Mouse (Mus musculus) midbrain, embryonic 12.5 days (tissue): Measurements from ENCODE around the gene Fbrsl1. TPM values are rescaled to one million over a fixed set of nuclear protein-coding genes. Genes with fewer than 3 reads are reported as not detected.

Source experiments
- ATAC-seq: fragments of 200-750 bp; cut with Nextera tagmentation; 2 replicates; pipeline ENCODE4 v1.8.0; 2017; ENCODE audit warnings: low read depth, moderate TSS enrichment, moderate library complexity; ENCODE audit not compliant: low FRiP score
- H3K27ac ChIP-seq: fragments of 300-500 bp; sonication (generic); replicated peaks from 2 replicates; pipeline ENCODE4 v1.5.1; 2016; ENCODE audit warnings: mild to moderate bottlenecking
- H3K27me3 ChIP-seq: fragments of 300-500 bp; sonication (generic); 2 replicates; pipeline ENCODE4 v1.6.1; 2016; ENCODE audit warnings: mild to moderate bottlenecking
- H3K36me3 ChIP-seq: fragments of 300-500 bp; sonication (generic); 2 replicates; pipeline ENCODE4 v1.6.1; 2016
- H3K4me1 ChIP-seq: fragments of 300-500 bp; sonication (generic); 2 replicates; pipeline ENCODE4 v1.6.1; 2016
- H3K4me2 ChIP-seq: fragments of 300-500 bp; sonication (generic); replicated peaks from 2 replicates; pipeline ENCODE4 v1.6.1; 2016; ENCODE audit warnings: mild to moderate bottlenecking, moderate library complexity
- H3K4me3 ChIP-seq: fragments of 300-500 bp; sonication (generic); 2 replicates; pipeline ENCODE4 v1.5.1; 2016; ENCODE audit warnings: mild to moderate bottlenecking
- H3K9ac ChIP-seq: fragments of 300-500 bp; sonication (generic); replicated peaks from 2 replicates; pipeline ENCODE4 v1.6.1; 2016; ENCODE audit warnings: mild to moderate bottlenecking, moderate library complexity
- H3K9me3 ChIP-seq: fragments of 300-500 bp; sonication (generic); 2 replicates; pipeline ENCODE4 v1.6.1; 2016; ENCODE audit warnings: mild to moderate bottlenecking
- WGBS: fragments of 180-500 bp; shearing (Covaris S2); methylation state at CpG from one replicate; pipeline ENCODE4 v1.1.7; 2016; 5-methylcytosine and 5-hydroxymethylcytosine counted together
- polyA plus RNA-seq: library from polyadenylated mRNA; unstranded; fragments of >200 nt; fragmentation: Nextera tagmentation; extraction: Ambion mirVana; gene quantifications from 2 replicates; pipeline ENCODE4 v1.2.1, GENCODE M21; 2016

Gene Fbrsl1
- polyA plus RNA-seq, 1 experiment from 2014 or later: 23.8 TPM

DNA sequence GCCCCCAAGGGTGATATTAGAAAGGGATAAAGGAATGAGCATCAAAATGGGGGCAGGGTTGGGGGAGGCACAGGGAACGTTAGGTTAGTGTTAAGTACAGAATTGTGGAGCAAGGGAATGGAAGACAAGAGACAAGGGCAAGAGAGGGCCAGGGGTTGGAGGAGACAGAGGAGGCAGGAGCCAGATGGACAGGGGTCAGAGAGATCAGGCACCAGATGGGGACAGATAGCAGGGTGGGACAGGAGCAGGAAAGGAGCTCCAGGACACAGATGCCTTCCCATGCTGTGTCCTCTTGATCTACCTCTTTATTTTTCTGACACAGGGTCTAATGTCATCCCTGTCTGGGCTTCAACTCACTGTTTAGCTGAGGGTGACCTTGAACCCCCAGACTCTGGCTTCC, 24.5 kb upstream of the Fbrsl1 start:
- ATAC-seq: no peak
- H3K27ac ChIP-seq: no peak overlapping the region
- H3K4me3 ChIP-seq: no peak overlapping the region
- no peaks in the 10 kb centered on the region for H3K36me3 ChIP-seq
- H3K9me3 ChIP-seq: no peaks in the 10 kb centered on the region
- H3K9ac ChIP-seq: no peak overlapping the region
- peaks cover 11% of the 10 kb centered on the region; the same call in 1 of the 2 replicates for H3K4me1 ChIP-seq
- no peak overlapping the region for H3K4me2 ChIP-seq
- H3K27me3 ChIP-seq: peaks cover 45% of the 10 kb centered on the region
- 0% methylated on average over 1 of the region's 1 CpGs for WGBS

DNA sequence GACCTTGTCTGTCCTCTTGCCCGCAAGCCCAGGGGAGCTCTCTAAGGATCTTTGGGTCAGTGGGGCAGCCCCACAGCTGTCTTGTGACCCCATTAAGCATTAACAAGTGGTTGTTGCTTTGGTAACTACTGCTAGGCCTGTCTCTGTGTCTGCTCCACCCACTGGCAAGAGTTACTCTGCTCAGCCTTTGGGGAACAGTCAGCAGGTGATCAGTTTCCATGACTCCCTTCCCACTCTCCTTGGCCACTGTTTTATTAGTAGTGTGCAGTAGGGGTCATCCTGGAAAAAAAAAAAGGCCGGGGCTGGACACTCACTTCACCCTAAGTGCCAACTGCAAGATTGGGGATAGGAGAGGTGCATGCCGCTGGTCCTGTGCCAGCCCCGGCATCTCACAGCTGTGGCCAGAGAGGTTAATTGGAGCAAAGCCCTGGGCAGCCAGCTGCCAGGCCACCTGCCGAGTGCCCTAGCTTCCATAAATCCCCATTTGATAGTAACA, 23.7 kb upstream of the Fbrsl1 start:
- Histone ChIP-seq H3K9ac (no peak overlapping the region), H3K4me1 (peaks cover 14% of the 10 kb centered on the region; the same call in 1 of the 2 replicates), H3K27me3 (peaks cover 42% of the 10 kb centered on the region), H3K4me3 (no peak overlapping the region), H3K9me3 (no peaks in the 10 kb centered on the region), H3K27ac (no peak overlapping the region), H3K4me2 (no peak overlapping the region), H3K36me3 (no peaks in the 10 kb centered on the region)
- WGBS: 30% methylated on average over 5 of the region's 5 CpGs
- no peak for ATAC-seq

DNA sequence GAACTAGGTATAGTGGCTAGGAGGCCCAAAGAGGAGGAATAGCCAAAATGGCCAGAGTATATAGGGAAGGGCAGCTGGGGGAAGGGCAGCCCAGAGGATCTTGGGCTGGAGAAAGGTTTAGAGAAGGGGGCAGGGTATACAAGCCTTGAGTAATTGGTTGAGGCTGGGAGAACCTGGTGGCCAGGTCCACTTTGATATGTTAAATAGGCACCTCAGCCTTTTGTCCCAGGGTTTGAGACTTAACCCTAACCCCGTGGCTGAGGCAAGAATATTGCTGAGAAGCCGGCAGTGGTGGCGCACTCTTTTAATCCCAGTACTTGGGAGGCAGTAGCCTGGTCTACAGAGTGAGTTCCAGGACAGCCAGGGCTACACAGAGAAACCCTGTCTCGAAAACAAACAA, 23.0 kb upstream of the Fbrsl1 start:
- Histone ChIP-seq H3K4me3 (no peak overlapping the region), H3K4me2 (no peak overlapping the region), H3K36me3 (no peaks in the 10 kb centered on the region), H3K27ac (no peak overlapping the region), H3K27me3 (peaks cover 38% of the 10 kb centered on the region), H3K9ac (no peak overlapping the region), H3K9me3 (no peaks in the 10 kb centered on the region), H3K4me1 (peaks cover 20% of the 10 kb centered on the region)
- WGBS: 14% methylated on average over 4 of the region's 4 CpGs
- no peak for ATAC-seq

DNA sequence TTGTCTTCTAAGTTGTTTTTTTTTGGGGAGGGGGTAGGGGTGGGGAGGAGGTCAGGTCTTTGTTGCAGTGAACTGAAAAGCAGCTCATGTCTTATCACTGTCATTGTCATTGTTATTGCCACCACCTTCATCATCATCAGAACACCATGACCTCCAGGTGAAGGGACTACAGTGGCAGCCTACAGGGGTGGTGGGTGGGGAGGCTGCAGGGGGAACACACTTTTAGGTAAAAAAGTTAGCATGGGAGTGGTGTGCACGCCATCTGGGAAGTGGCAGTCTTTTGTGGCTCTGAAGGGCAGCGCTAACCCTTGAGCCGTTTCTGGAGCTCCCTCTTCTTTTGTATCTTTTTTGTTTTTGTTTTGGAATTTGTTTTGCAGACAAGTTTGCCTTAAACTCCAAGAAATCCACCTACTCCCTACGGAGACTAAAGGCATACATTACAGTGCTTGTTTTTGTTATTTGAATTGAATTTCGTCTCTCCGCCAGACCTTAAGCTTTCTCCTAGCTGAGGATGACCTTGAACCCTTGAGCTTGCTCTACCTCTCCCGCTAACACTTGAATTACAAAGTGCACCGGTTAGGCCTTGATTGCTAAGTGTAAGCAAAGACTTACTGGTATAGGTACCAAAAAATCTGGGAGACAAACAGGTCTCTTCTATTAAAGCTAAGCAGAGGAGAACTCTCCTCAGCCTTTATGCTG, 21.1 kb upstream of the Fbrsl1 start:
- peaks cover 29% of the 10 kb centered on the region for H3K27me3 ChIP-seq
- H3K4me3 ChIP-seq: no peak overlapping the region
- peaks cover 20% of the 10 kb centered on the region for H3K4me1 ChIP-seq
- H3K9ac ChIP-seq: no peak overlapping the region
- 80% methylated on average over 8 of the region's 8 CpGs for WGBS
- ATAC-seq: no peak
- H3K36me3 ChIP-seq: no peaks in the 10 kb centered on the region
- H3K27ac ChIP-seq: no peak overlapping the region
- H3K9me3 ChIP-seq: no peaks in the 10 kb centered on the region
- H3K4me2 ChIP-seq: no peak overlapping the region

DNA sequence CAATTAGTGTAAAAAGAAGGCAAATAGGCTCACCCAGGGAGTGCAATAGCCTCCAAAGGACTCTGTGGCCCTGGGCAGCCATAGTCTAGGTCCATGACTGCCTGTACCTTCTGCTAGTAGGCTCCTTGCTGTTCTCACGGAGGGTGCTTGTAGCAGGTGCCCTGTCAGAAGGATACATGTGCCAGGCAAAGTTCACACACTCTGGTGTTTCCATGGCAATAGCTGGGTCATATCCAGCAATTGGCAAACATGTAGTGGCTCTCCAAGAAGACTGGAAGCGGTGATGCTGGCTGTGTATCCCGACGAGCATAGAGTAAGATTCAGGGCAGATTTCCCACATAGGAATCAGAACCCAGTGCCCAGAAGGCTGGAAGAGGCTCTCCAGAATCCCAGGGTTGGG, 20.0 kb upstream of the Fbrsl1 start:
- Histone ChIP-seq H3K27ac (no peak overlapping the region), H3K9ac (no peak overlapping the region), H3K27me3 (peaks cover 21% of the 10 kb centered on the region; the same call in 1 of the 2 replicates), H3K9me3 (no peaks in the 10 kb centered on the region), H3K4me2 (no peak overlapping the region), H3K4me3 (no peak overlapping the region), H3K4me1 (peaks cover 20% of the 10 kb centered on the region), H3K36me3 (no peaks in the 10 kb centered on the region)
- no peak for ATAC-seq
- 74% methylated on average over 4 of the region's 4 CpGs for WGBS

DNA sequence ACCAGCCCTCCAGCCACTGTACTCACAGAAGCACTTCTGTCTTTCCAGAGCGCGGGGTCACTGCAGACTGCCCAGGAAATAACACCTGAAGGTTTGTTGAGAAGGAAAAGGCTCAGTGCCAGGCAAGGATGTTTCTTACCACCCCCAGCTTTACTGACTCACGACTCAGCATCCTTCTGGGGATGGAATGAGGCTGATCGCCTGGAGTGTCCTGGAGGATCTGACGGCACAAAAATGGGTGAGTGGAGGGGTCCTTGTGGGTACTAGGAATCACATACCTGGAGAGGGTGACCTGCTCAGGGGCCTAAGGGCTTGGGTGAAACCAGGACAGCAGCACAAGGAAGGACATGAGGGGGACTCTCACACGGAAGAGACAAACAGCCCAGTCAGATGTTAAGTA, 19.4 kb upstream of the Fbrsl1 start:
- H3K4me3 ChIP-seq: no peak overlapping the region
- peaks cover 21% of the 10 kb centered on the region; the same call in 1 of the 2 replicates for H3K27me3 ChIP-seq
- no peak for ATAC-seq
- no peaks in the 10 kb centered on the region for H3K36me3 ChIP-seq
- H3K4me2 ChIP-seq: no peak overlapping the region
- no peak overlapping the region for H3K9ac ChIP-seq
- H3K4me1 ChIP-seq: peaks cover 19% of the 10 kb centered on the region
- H3K9me3 ChIP-seq: no peaks in the 10 kb centered on the region
- WGBS: 81% methylated on average over 6 of the region's 6 CpGs
- H3K27ac ChIP-seq: 0 out of 2 replicates have a peak overlapping the region, but pooled peaks have one; percentile 52

DNA sequence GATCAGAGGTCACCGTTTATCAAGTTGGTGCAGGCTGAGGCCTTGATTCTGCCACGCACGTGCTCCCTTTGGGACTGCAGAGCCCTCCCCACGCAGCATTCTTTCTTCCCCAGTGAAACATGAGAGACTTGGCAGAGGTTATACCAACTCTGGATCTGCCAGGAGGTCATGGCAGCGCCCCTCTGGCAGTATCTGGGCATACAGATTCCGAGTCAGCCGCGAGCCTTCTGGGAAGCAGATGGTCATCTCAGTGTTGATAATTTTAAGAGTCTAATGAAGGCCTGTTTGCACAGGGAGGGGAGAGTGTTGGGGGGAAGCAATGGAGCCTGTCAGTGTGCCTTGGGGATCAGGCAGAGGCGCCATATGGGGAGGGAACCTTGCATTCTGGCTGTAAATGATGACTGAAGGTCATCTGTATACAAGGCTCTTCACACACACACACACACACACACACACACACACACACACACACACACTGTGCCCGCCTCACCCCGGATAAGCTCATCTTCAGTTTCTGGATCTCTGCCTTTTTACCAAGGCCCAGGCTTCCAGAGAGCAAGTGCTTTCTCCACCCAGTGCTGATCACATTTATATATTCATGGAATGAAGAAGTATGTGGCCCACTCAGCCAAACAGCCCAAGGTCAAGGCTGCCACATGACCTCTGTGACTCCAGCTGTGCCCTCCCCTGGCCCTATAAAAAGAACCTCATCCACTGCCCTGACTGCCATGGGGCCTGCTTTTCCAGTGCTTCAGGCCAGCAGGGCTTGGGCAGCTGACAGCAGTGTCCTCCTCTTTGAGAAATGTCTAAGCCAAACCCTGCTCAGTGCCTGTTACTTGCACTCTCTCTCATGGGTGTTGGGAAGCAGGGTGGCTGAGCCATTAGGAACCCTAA, 18.5 kb upstream of the Fbrsl1 start:
- ATAC-seq: no peak
- no peaks in the 10 kb centered on the region for H3K9me3 ChIP-seq
- no peak overlapping the region for H3K4me2 ChIP-seq
- no peaks in the 10 kb centered on the region for H3K36me3 ChIP-seq
- WGBS: 71% methylated on average over 11 of the region's 11 CpGs
- H3K27me3 ChIP-seq: peaks cover 15% of the 10 kb centered on the region; the same call in 1 of the 2 replicates
- H3K4me1 ChIP-seq: peaks cover 9% of the 10 kb centered on the region
- peak overlapping the region; percentile 52 for H3K27ac ChIP-seq
- no peak overlapping the region; the same call in 1 of the 2 replicates for H3K9ac ChIP-seq
- no peak overlapping the region for H3K4me3 ChIP-seq

DNA sequence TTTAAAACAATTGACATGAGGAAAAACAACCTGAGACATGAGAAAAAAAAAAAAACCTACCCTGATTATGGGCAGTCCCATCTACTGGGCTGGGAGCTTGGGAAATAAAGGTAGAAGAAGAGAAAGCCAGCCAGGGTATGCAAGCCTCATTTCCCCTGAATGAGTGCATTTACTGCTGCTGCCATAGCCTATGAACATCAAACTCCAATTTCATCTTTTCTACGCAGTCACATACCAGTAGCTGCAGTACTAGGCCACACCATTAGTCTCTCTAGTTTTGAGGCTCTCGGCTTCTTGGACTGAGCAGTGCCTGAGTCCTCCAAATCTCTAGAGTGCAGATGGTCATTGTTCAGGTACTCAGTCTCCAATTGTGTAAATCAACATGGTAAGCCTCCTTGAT, 14.3 kb upstream of the Fbrsl1 start:
- no peak overlapping the region for H3K27ac ChIP-seq
- H3K27me3 ChIP-seq: no peaks in the 10 kb centered on the region
- no peak overlapping the region for H3K4me2 ChIP-seq
- no peaks in the 10 kb centered on the region for H3K36me3 ChIP-seq
- peaks cover 9% of the 10 kb centered on the region for H3K4me1 ChIP-seq
- no peak overlapping the region for H3K4me3 ChIP-seq
- whole genome bisulfite sequencing: 94% methylated on average over 2 of the region's 2 CpGs
- ATAC-seq: no peak
- no peak overlapping the region for H3K9ac ChIP-seq
- H3K9me3 ChIP-seq: no peaks in the 10 kb centered on the region

DNA sequence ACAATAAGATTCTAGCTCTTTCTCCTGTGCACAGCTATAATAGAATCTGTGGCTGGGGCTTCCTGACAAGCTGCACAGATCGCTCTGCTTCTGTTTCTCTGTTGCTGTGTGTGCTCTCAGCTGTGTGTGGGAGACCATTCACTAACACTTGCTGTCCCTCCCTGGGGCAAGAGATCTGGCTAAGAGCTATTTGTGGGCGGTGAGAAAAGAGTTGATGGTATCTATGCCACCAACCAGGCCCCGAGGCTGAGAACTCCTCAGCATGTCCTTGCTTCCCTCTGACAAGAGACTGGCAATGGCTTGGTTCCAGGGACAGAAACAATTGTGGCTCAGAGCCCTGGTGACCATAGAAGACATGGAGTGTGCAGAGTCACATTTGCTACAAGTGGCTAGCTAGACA, 10.6 kb upstream of the Fbrsl1 start:
- Histone ChIP-seq H3K9me3 (no peaks in the 10 kb centered on the region), H3K9ac (no peak overlapping the region), H3K4me1 (no peaks in the 10 kb centered on the region), H3K4me3 (no peak overlapping the region), H3K4me2 (no peak overlapping the region), H3K36me3 (no peaks in the 10 kb centered on the region), H3K27me3 (no peaks in the 10 kb centered on the region), H3K27ac (no peak overlapping the region)
- no peak for ATAC-seq
- 82% methylated on average over 3 of the region's 3 CpGs for WGBS

DNA sequence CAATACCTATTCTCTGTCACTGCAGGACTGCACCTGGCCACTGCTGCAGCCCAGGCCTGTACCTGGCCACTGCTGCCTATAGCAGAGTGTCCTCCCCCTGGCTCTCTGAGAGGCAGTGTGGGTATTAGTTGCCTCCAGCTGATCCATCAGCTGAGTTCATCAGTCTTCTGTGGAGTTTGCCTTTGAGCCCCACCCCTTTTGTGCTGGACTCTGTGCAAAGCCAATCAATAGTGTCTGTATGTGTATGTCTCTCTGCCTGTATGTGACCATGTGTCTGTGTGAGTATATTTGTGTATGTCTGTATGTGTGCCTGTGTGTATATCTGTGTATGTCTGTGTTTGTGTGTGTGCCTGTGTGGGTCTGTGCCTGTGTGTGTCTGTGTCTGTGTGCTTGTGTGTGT, 7.0 kb upstream of the Fbrsl1 start:
- H3K4me1 ChIP-seq: no peaks in the 10 kb centered on the region
- H3K27ac ChIP-seq: no peak overlapping the region
- no peak overlapping the region for H3K4me3 ChIP-seq
- H3K4me2 ChIP-seq: no peak overlapping the region
- peaks cover 4% of the 10 kb centered on the region; the same call in 1 of the 2 replicates for H3K27me3 ChIP-seq
- no peaks in the 10 kb centered on the region for H3K36me3 ChIP-seq
- no peak for ATAC-seq
- H3K9ac ChIP-seq: no peak overlapping the region
- no peaks in the 10 kb centered on the region for H3K9me3 ChIP-seq

DNA sequence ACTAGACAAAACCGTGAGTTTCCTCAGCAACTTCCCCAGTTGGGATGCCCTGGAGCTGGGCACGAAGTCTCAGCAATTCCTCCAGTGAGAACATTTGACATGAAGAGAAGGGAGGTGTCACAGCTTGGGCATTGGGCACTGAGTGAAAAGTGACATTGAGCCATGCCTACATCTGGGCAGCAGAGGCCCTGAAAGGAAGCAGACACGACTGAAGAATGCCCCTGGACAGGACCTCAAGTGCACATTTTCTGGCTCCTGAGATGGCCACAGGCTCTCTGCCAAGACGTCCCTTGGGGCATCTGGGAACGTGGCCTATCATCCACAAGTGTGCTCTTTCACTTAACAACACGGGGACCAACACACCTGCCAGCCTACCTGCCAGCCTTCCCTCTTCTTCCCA, 991 bp upstream of the Fbrsl1 start:
- Histone ChIP-seq H3K4me1 (peaks cover 34% of the 10 kb centered on the region), H3K36me3 (no peaks in the 10 kb centered on the region), H3K4me3 (peak overlapping the region; percentile 98), H3K27me3 (peaks cover 12% of the 10 kb centered on the region; the same call in 1 of the 2 replicates), H3K9me3 (no peaks in the 10 kb centered on the region), H3K9ac (no peak overlapping the region), H3K27ac (no peak overlapping the region), H3K4me2 (peak overlapping the region; percentile 99)
- 67% methylated on average over 6 of the region's 6 CpGs for WGBS
- no peak for ATAC-seq
